Mouse (Mus musculus): ENCODE data around the gene Mipol1. TPM values are rescaled to one million over a fixed set of nuclear protein-coding genes. Genes with fewer than 3 reads are reported as not detected.
"Not testable (repeated sequence)": the region's sequence is repeated elsewhere in the genome, so short reads cannot be mapped to it uniquely, and the experiment has no call there.

The Mipol1 gene
- polyA plus RNA-seq, 1 experiment from 2014 or later: 10.6 TPM

GRCm38 (mm10) chr12:57204276-57204851 lies 25.9 kb upstream of the Mipol1 start:
- Histone ChIP-seq H3K4me1 (no peaks in the 10 kb centered on the region), H3K36me3 (no peaks in the 10 kb centered on the region), H3K4me3 (no peak overlapping the region), H3K27me3 (ENCODE audit: low read depth, poor library complexity, severe bottlenecking) (no peaks in the 10 kb centered on the region), H3K9me3 (replicated peaks) (no peaks in the 10 kb centered on the region), H3K27ac (no peak overlapping the region)
- 91% methylated on average over 4 of the region's 4 CpGs for WGBS
- no peak for DNase-seq (ENCODE audit: low spot score)

- peaks cover 10% of the 10 kb centered on the region for H3K4me1 ChIP-seq
- H3K9me3 ChIP-seq (replicated peaks): no peaks in the 10 kb centered on the region
- peak overlapping the region; percentile 62 for H3K4me3 ChIP-seq
- peak overlapping the region; percentile 78 for H3K27ac ChIP-seq
- no peaks in the 10 kb centered on the region for H3K27me3 ChIP-seq (ENCODE audit: low read depth, poor library complexity, severe bottlenecking)
- WGBS: 10% methylated on average over 30 of the region's 30 CpGs
- no peaks in the 10 kb centered on the region for H3K36me3 ChIP-seq
- peak; percentile 60 for DNase-seq (ENCODE audit: low spot score)
These were observed 18.6 kb upstream of the Mipol1 start for GRCm38 (mm10) chr12:57211353-57212311.

- H3K9me3 ChIP-seq (replicated peaks); H3K4me1 ChIP-seq; DNase-seq (ENCODE audit: low spot score); H3K4me3 ChIP-seq; H3K36me3 ChIP-seq; H3K27me3 ChIP-seq (ENCODE audit: low read depth, poor library complexity, severe bottlenecking); H3K27ac ChIP-seq: not testable (repeated sequence)
- WGBS: 82% methylated on average over 5 of the region's 5 CpGs
These were observed 17.8 kb upstream of the Mipol1 start for GRCm38 (mm10) chr12:57212463-57212862.

GRCm38 (mm10) chr12:57226411-57226810 lies 3.8 kb upstream of the Mipol1 start:
- Histone ChIP-seq H3K27ac (no peak overlapping the region), H3K4me3 (no peak overlapping the region), H3K27me3 (ENCODE audit: low read depth, poor library complexity, severe bottlenecking) (no peaks in the 10 kb centered on the region), H3K9me3 (replicated peaks) (no peaks in the 10 kb centered on the region), H3K36me3 (no peaks in the 10 kb centered on the region), H3K4me1 (peaks cover 3% of the 10 kb centered on the region)
- 86% methylated on average over 9 of the region's 9 CpGs for WGBS
- no peak for DNase-seq (ENCODE audit: low spot score)

- Histone ChIP-seq H3K4me3 (no peak overlapping the region), H3K36me3 (0 out of 2 replicates have a peak, but pooled peaks cover 2% of the 10 kb centered on the region), H3K9me3 (replicated peaks) (no peaks in the 10 kb centered on the region), H3K4me1 (peaks cover 5% of the 10 kb centered on the region), H3K27ac (no peak overlapping the region), H3K27me3 (ENCODE audit: low read depth, poor library complexity, severe bottlenecking) (no peaks in the 10 kb centered on the region)
- DNase-seq (ENCODE audit: low spot score): no peak
- 88% methylated on average over 4 of the region's 8 CpGs for WGBS
These were observed 2.5 kb upstream of the Mipol1 start for GRCm38 (mm10) chr12:57227776-57228175.

- Histone ChIP-seq H3K9me3 (replicated peaks) (no peaks in the 10 kb centered on the region), H3K4me1 (peaks cover 5% of the 10 kb centered on the region), H3K27ac (peak overlapping the region; percentile 97), H3K27me3 (ENCODE audit: low read depth, poor library complexity, severe bottlenecking) (no peaks in the 10 kb centered on the region), H3K36me3 (peaks cover 7% of the 10 kb centered on the region), H3K4me3 (peak overlapping the region; percentile 78)
- no peak for DNase-seq (ENCODE audit: low spot score)
- 39% methylated on average over 4 of the region's 4 CpGs for WGBS
These were observed 524 bp upstream of the Mipol1 start for GRCm38 (mm10) chr12:57229703-57230102.

- Histone ChIP-seq H3K36me3 (peaks cover 13% of the 10 kb centered on the region), H3K4me3 (peak overlapping the region; percentile 78), H3K9me3 (replicated peaks) (no peaks in the 10 kb centered on the region), H3K27ac (peak overlapping the region; percentile 97), H3K27me3 (ENCODE audit: low read depth, poor library complexity, severe bottlenecking) (no peaks in the 10 kb centered on the region), H3K4me1 (peaks cover 5% of the 10 kb centered on the region)
- 75% methylated on average over 14 of the region's 14 CpGs for WGBS
- peak; percentile 36 for DNase-seq (ENCODE audit: low spot score)
These were observed 1.1 kb downstream of the Mipol1 start for GRCm38 (mm10) chr12:57231085-57231875.

GRCm38 (mm10) chr12:57233386-57233785 lies 3.2 kb downstream of the Mipol1 start:
- WGBS: 91% methylated on average over 5 of the region's 5 CpGs
- no peaks in the 10 kb centered on the region for H3K27me3 ChIP-seq (ENCODE audit: low read depth, poor library complexity, severe bottlenecking)
- no peak for DNase-seq (ENCODE audit: low spot score)
- peaks cover 30% of the 10 kb centered on the region for H3K36me3 ChIP-seq
- no peaks in the 10 kb centered on the region for H3K9me3 ChIP-seq (replicated peaks)
- H3K4me3 ChIP-seq: no peak overlapping the region
- peaks cover 5% of the 10 kb centered on the region for H3K4me1 ChIP-seq
- no peak overlapping the region for H3K27ac ChIP-seq

- WGBS: 95% methylated on average over 5 of the region's 5 CpGs
- no peaks in the 10 kb centered on the region for H3K27me3 ChIP-seq (ENCODE audit: low read depth, poor library complexity, severe bottlenecking)
- no peak overlapping the region for H3K4me3 ChIP-seq
- H3K36me3 ChIP-seq: peaks cover 43% of the 10 kb centered on the region
- H3K9me3 ChIP-seq (replicated peaks): no peaks in the 10 kb centered on the region
- DNase-seq (ENCODE audit: low spot score): no peak
- no peaks in the 10 kb centered on the region for H3K4me1 ChIP-seq
- no peak overlapping the region for H3K27ac ChIP-seq
These were observed 13.7 kb downstream of the Mipol1 start for GRCm38 (mm10) chr12:57243671-57244495.

GRCm38 (mm10) chr12:57258572-57258971 lies 28.3 kb downstream of the Mipol1 start:
- WGBS: 67% methylated on average over 2 of the region's 2 CpGs

GRCm38 (mm10) chr12:57275456-57275855 lies 45.2 kb downstream of the Mipol1 start:
- H3K27ac ChIP-seq: no peak overlapping the region
- H3K4me3 ChIP-seq: no peak overlapping the region
- H3K9me3 ChIP-seq (replicated peaks): no peaks in the 10 kb centered on the region
- no peaks in the 10 kb centered on the region for H3K4me1 ChIP-seq
- no peaks in the 10 kb centered on the region for H3K36me3 ChIP-seq
- WGBS: 69% methylated on average over 1 of the region's 1 CpGs
- no peaks in the 10 kb centered on the region for H3K27me3 ChIP-seq (ENCODE audit: low read depth, poor library complexity, severe bottlenecking)
- no peak for DNase-seq (ENCODE audit: low spot score)

More at GRCm38 (mm10) chr12:57258572-57258971, 28.3 kb downstream of the Mipol1 start:
- H3K4me1 ChIP-seq: no peaks in the 10 kb centered on the region
- no peaks in the 10 kb centered on the region for H3K9me3 ChIP-seq (replicated peaks)
- no peak overlapping the region for H3K4me3 ChIP-seq
- DNase-seq (ENCODE audit: low spot score): no peak
- no peaks in the 10 kb centered on the region for H3K27me3 ChIP-seq (ENCODE audit: low read depth, poor library complexity, severe bottlenecking)
- H3K36me3 ChIP-seq: no peaks in the 10 kb centered on the region
- no peak overlapping the region for H3K27ac ChIP-seq
